Mouse (Mus musculus): ENCODE data around the gene Wdr5.
A peak's percentile ranks its signal among the peaks of the same experiment; 100 is the strongest.

Gene Wdr5

GRCm38 (mm10) chr2:27552620-27553287, 37.8 kb downstream of the Wdr5 start:
- peak; percentile 65 to 78 for DNase-seq

GRCm38 (mm10) chr2:27554308-27554707, 39.4 kb downstream of the Wdr5 start:
- DNase-seq = no peak

- no peak for DNase-seq
Measured at GRCm38 (mm10) chr2:27556921-27557320, 42.0 kb downstream of the Wdr5 start.

- DNase-seq = no peak
Measured at GRCm38 (mm10) chr2:27560708-27561123, 45.8 kb downstream of the Wdr5 start.

GRCm38 (mm10) chr2:27561159-27561558, 46.2 kb downstream of the Wdr5 start:
- DNase-seq = no peak

- DNase-seq = no peak
Measured at GRCm38 (mm10) chr2:27561829-27562228, 46.9 kb downstream of the Wdr5 start.

- no peak for DNase-seq
Measured at GRCm38 (mm10) chr2:27563641-27564148, 48.7 kb downstream of the Wdr5 start.

- no peak for DNase-seq
Measured at GRCm38 (mm10) chr2:27564694-27565093, 49.7 kb downstream of the Wdr5 start.

- DNase-seq = no peak
Measured at GRCm38 (mm10) chr2:27565316-27566103, 50.6 kb downstream of the Wdr5 start.

GRCm38 (mm10) chr2:27570856-27571255, 55.9 kb downstream of the Wdr5 start:
- DNase-seq = no peak

GRCm38 (mm10) chr2:27572261-27572793, 57.4 kb downstream of the Wdr5 start:
- DNase-seq = no peak

- peak; percentile 8 to 19 for DNase-seq
Measured at GRCm38 (mm10) chr2:27572928-27573627, 58.1 kb downstream of the Wdr5 start.

- DNase-seq = no peak
Measured at GRCm38 (mm10) chr2:27573628-27573966, 58.6 kb downstream of the Wdr5 start.

- DNase-seq = no peak
Measured at GRCm38 (mm10) chr2:27576416-27576815, 61.5 kb downstream of the Wdr5 start.

- no peak for DNase-seq
Measured at GRCm38 (mm10) chr2:27578552-27578951, 63.6 kb downstream of the Wdr5 start.

- no peak for DNase-seq
Measured at GRCm38 (mm10) chr2:27582112-27582511, 67.2 kb downstream of the Wdr5 start.

- no peak for DNase-seq
Measured at GRCm38 (mm10) chr2:27583019-27583418, 68.1 kb downstream of the Wdr5 start.

- no peak for DNase-seq
Measured at GRCm38 (mm10) chr2:27584546-27584945, 69.6 kb downstream of the Wdr5 start.
